In the genomic region with DNA sequence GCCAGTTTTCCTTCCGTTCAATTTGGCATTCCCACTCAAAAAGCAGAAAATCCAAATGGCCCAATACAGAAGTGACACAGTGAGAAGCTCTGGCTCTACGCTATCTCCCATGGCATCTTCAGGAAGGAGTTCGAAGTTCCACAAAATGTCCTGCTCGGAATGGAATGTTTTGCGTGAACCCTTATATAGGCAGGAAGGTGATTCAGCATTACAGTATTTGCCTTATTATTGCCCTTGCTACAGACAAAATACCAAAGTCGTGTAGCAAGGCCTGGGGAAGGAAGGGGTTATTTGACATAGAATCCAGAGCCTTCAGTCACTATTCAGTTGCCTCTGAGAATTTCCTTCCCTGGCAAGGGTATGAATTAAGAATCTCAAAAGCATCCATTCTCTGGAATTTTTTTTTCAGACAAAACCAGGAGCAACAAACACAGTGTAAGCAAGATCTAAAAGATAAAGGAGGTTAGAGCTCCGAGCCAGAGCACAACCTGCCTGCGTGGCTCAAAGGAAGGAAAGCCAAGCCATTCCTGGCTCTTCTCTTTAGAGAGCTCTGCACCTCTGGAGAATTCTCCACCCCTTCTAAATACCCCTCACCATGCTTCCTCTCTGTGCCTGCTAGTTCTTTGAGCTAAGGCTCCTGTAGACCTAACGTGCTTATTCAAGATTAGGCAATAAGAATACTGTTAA, we compare ENCODE assay signal across 20 mouse cellular contexts. TPM values are rescaled to one million over a fixed set of nuclear protein-coding genes. Genes with fewer than 3 reads are reported as not detected.
DNase-seq lines count a peak whose midpoint lies in the region; TF ChIP-seq lines count a peak whose summit lies in the region.
"Had no signal": no experiment of that assay in that cellular context is flagged by ENCODE, and none has a peak within 500 bp of the region (broad histone marks: within the 10 kb centered on the region; RNA-seq: fewer than 3 reads in every experiment).

No protein-coding gene starts in this region.

- TF ChIP-seq CTCF in kidney, adult 2 months (conservative IDR thresholded peaks at IDR 0.05; ENCODE audit: insufficient read depth, insufficient read length, low read depth, low read length): no peak
- TF ChIP-seq CTCF in embryonic fibroblast, embryonic 13.5 days (IDR thresholded peaks at IDR 0.05; ENCODE audit: borderline replicate concordance, insufficient read depth, low read length): no peak

- H3K4me1 ChIP-seq in kidney, adult 2 months (ENCODE audit: control insufficient read depth, insufficient read depth, low read length): peaks cover 9% of the 10 kb centered on the region
- peaks cover 22% of the 10 kb centered on the region for H3K4me1 ChIP-seq in embryonic fibroblast, embryonic 13.5 days (ENCODE audit: control insufficient read depth, insufficient read depth, low read length)
- H3K4me1 ChIP-seq: embryonic facial prominence, embryonic 10.5 days; forebrain, embryonic 10.5 days; hindbrain, embryonic 10.5 days; hindbrain, embryonic 15.5 days had no signal

- no peaks in the 10 kb centered on the region for H3K27me3 ChIP-seq in kidney, adult 2 months (replicated peaks; ENCODE audit: control insufficient read depth, insufficient read depth, low read length)
- H3K27me3 ChIP-seq: heart, embryonic 13.5 days; hindbrain, embryonic 15.5 days had no signal

- 54% methylated on average over 9 of the region's 9 CpGs for WGBS in kidney, adult 2 months

- no peak overlapping the region for H3K4me3 ChIP-seq in kidney, adult 2 months (ENCODE audit: insufficient read depth, low read depth, low read length)
- no peak overlapping the region for H3K4me3 ChIP-seq in embryonic fibroblast, embryonic 13.5 days (ENCODE audit: insufficient read depth, low read length)
- H3K4me3 ChIP-seq: embryonic facial prominence, embryonic 10.5 days; erythroblast, embryonic 14.5 days; forebrain, embryonic 10.5 days; heart, embryonic 13.5 days; hindbrain, embryonic 10.5 days; hindbrain, embryonic 15.5 days had no signal

- H3K27ac ChIP-seq in kidney, adult 2 months (ENCODE audit: insufficient read depth, low read depth, low read length): no peak overlapping the region
- peak overlapping the region; percentile 97 for H3K27ac ChIP-seq in embryonic fibroblast, embryonic 13.5 days (ENCODE audit: insufficient read depth, low read length)
- H3K27ac ChIP-seq: embryonic facial prominence, embryonic 10.5 days; forebrain, embryonic 10.5 days; heart, embryonic 13.5 days; hindbrain, embryonic 10.5 days; hindbrain, embryonic 15.5 days had no signal

- no peak for TF ChIP-seq POLR2A in kidney, adult 2 months (IDR thresholded peaks at IDR 0.05; ENCODE audit: low read depth, low read length)
- no peak for TF ChIP-seq POLR2A in embryonic fibroblast, embryonic 13.5 days (IDR thresholded peaks at IDR 0.05; ENCODE audit: low read depth, low read length)

- no peaks in the 10 kb centered on the region for H3K36me3 ChIP-seq in kidney, adult 2 months (ENCODE audit: control insufficient read depth, insufficient read depth, low read length)
- H3K36me3 ChIP-seq: hindbrain, embryonic 15.5 days had no signal

- DNase-seq in heart, adult 11 months: peak; percentile 75
- DNase-seq in heart, adult 9 months (ENCODE audit: low spot score in 2 of 2): no peak
- DNase-seq in kidney, adult 2 months: peak; percentile 29
- DNase-seq in kidney, adult 9 months: no peak
- DNase-seq in 3T3-L1 (ENCODE audit: low read depth, low spot score): peak; percentile 86
- no peak for DNase-seq in ovary, postnatal 14 days (ENCODE audit: low spot score)
- no peak for DNase-seq in c-Kit-positive CD71-positive TER-119-positive erythroid progenitor cells, embryonic 14.5 days (ENCODE audit: low spot score)
- DNase-seq: adrenal gland, postnatal 10 days; cerebellum, adult 2 months; cerebellum, postnatal 10 days; gastrocnemius, postnatal 36 days; heart, postnatal 14 days; kidney, adult 11 months had no signal

RNA-seq across cellular contexts. Expression of gene Fez2, which starts 25.4 kb away (rescaled TPM):
- polyA plus RNA-seq in kidney, adult 2 months (2012; rRNA removed): 37.1 and 42.9 TPM in 2 replicates
- 41.8 and 60.3 TPM in 2 replicates for polyA plus RNA-seq in embryonic fibroblast, embryonic 13.5 days (2011; ENCODE audit: insufficient read length, low read depth, missing spikeins)

Comparison
In these comparisons a context has a peak if more than half of its experiments do, and no peak if none do; other contexts are left out.
1. DNase-seq: peak in heart, adult 11 months (single experiment), kidney, adult 2 months (single experiment) and 3T3-L1 (single experiment); none in heart, adult 9 months (0 of 2), kidney, adult 9 months (single experiment), ovary, postnatal 14 days (single experiment) and c-Kit-positive CD71-positive TER-119-positive erythroid progenitor cells, embryonic 14.5 days (single experiment).